Mouse (Mus musculus) neural tube, embryonic 11.5 days (tissue): ENCODE data around the gene Helt. TPM values are rescaled to one million over a fixed set of nuclear protein-coding genes. Genes with fewer than 3 reads are reported as not detected.

Experiments used
- ATAC-seq: fragments of 200-750 bp; cut with Nextera tagmentation; 2 replicates; pipeline ENCODE4 v1.8.0; 2017; ENCODE audit warnings: moderate number of reproducible peaks, mild to moderate bottlenecking, moderate TSS enrichment, moderate library complexity; ENCODE audit not compliant: insufficient read depth, low FRiP score, low TSS enrichment
- DNase-seq: peaks from one replicate; pipeline ENCODE4 v3.0.0-alpha.2; 2015; ENCODE audit warnings: low spot score
- H3K27ac ChIP-seq: fragments of 300-500 bp; sonication (generic); 2 replicates; pipeline ENCODE4 v1.5.1; 2014; ENCODE audit warnings: low read depth, mild to moderate bottlenecking, low read length
- H3K27me3 ChIP-seq: fragments of 300-500 bp; sonication (generic); 2 replicates; pipeline ENCODE4 v1.6.1; 2014; ENCODE audit warnings: mild to moderate bottlenecking, low read length, mixed read lengths; ENCODE audit not compliant: control insufficient read depth, insufficient read depth
- H3K36me3 ChIP-seq: fragments of 300-500 bp; sonication (generic); 2 replicates; pipeline ENCODE4 v1.6.1; 2014; ENCODE audit warnings: mild to moderate bottlenecking, low read length, moderate library complexity, mixed read lengths; ENCODE audit not compliant: control insufficient read depth, insufficient read depth
- H3K4me1 ChIP-seq: fragments of 300-500 bp; sonication (generic); 2 replicates; pipeline ENCODE4 v1.6.1; 2014; ENCODE audit warnings: low read length, mixed read lengths; ENCODE audit not compliant: control insufficient read depth, insufficient read depth
- H3K4me2 ChIP-seq: fragments of 300-500 bp; sonication (generic); 2 replicates; pipeline ENCODE4 v1.6.1; 2014; ENCODE audit warnings: low read depth, mild to moderate bottlenecking, moderate library complexity
- H3K4me3 ChIP-seq: fragments of 300-500 bp; sonication (generic); 2 replicates; pipeline ENCODE4 v1.5.1; 2014; ENCODE audit warnings: low read depth, low read length
- H3K9ac ChIP-seq: fragments of 300-500 bp; sonication (generic); 2 replicates; pipeline ENCODE4 v1.6.1; 2014; ENCODE audit warnings: mild to moderate bottlenecking, low read length
- H3K9me3 ChIP-seq: fragments of 300-500 bp; sonication (generic); 2 replicates; pipeline ENCODE4 v1.6.1; 2016; ENCODE audit warnings: low read length; ENCODE audit not compliant: control insufficient read depth
- WGBS: fragments of 180-500 bp; shearing (Covaris S2); extraction: QIAGEN DNeasy Blood & Tissue Kit; methylation state at CpG from one replicate; pipeline ENCODE4 v1.1.7; 2014; 5-methylcytosine and 5-hydroxymethylcytosine counted together
- polyA plus RNA-seq: library from polyadenylated mRNA; unstranded; fragments of >200 nt; fragmentation: Nextera tagmentation; extraction: Ambion mirVana; gene quantifications from 2 replicates; pipeline ENCODE4 v1.2.1, GENCODE M21; 2014

The Helt gene
- polyA plus RNA-seq, 1 experiment from 2014 or later: 0.60 TPM

GRCm38 (mm10) chr8:46311159-46311558, 16.7 kb upstream of the Helt start:
- no peak overlapping the region for H3K4me2 ChIP-seq
- no peaks in the 10 kb centered on the region for H3K4me1 ChIP-seq
- H3K9ac ChIP-seq: no peak overlapping the region
- no peaks in the 10 kb centered on the region for H3K36me3 ChIP-seq
- H3K9me3 ChIP-seq: no peaks in the 10 kb centered on the region
- H3K4me3 ChIP-seq: no peak overlapping the region
- ATAC-seq: no peak
- 7% methylated on average over 10 of the region's 10 CpGs for WGBS
- H3K27ac ChIP-seq: no peak overlapping the region
- peak; percentile 83 for DNase-seq
- H3K27me3 ChIP-seq: no peaks in the 10 kb centered on the region

- no peaks in the 10 kb centered on the region for H3K27me3 ChIP-seq
- H3K36me3 ChIP-seq: no peaks in the 10 kb centered on the region
- DNase-seq: no peak
- H3K27ac ChIP-seq: no peak overlapping the region
- WGBS: 86% methylated on average over 2 of the region's 2 CpGs
- no peak for ATAC-seq
- no peak overlapping the region for H3K4me2 ChIP-seq
- H3K9ac ChIP-seq: no peak overlapping the region
- H3K4me1 ChIP-seq: no peaks in the 10 kb centered on the region
- no peak overlapping the region for H3K4me3 ChIP-seq
- no peaks in the 10 kb centered on the region for H3K9me3 ChIP-seq
These were observed 13.7 kb upstream of the Helt start for GRCm38 (mm10) chr8:46308189-46308588.

GRCm38 (mm10) chr8:46305733-46306349, 11.4 kb upstream of the Helt start:
- Histone ChIP-seq H3K27ac (no peak overlapping the region), H3K9ac (no peak overlapping the region), H3K9me3 (no peaks in the 10 kb centered on the region), H3K4me2 (no peak overlapping the region), H3K4me3 (no peak overlapping the region), H3K36me3 (no peaks in the 10 kb centered on the region), H3K27me3 (no peaks in the 10 kb centered on the region), H3K4me1 (no peaks in the 10 kb centered on the region)
- 0 out of 2 replicates have a peak, but pooled peaks have one; percentile 20 for ATAC-seq
- DNase-seq: peak; percentile 53
- 7% methylated on average over 9 of the region's 9 CpGs for WGBS

DNA sequence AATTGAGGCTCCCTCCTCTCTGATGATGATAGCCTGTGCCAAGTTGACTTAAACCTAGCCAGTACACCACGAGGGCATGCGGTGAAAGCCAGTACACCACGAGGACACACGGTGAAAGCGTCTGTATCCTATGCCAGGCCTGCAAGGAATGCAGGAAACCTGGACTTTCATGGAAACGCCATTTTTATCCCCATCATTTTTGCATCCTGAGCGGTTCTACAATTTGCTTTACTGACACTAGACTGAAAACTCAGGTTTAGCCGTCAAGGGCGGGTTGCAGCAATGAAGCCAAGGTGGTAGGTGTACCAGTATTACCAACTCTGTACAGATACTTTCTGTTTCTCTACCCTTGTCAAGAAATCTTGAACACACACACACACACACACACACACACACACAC, 7.7 kb upstream of the Helt start:
- no peaks in the 10 kb centered on the region for H3K36me3 ChIP-seq
- DNase-seq (no peak), ATAC-seq (no peak)
- no peaks in the 10 kb centered on the region for H3K4me1 ChIP-seq
- no peak overlapping the region for H3K4me2 ChIP-seq
- H3K27me3 ChIP-seq: peaks cover 12% of the 10 kb centered on the region
- no peak overlapping the region for H3K4me3 ChIP-seq
- H3K9me3 ChIP-seq: no peaks in the 10 kb centered on the region
- 86% methylated on average over 9 of the region's 9 CpGs for WGBS
- no peak overlapping the region for H3K27ac ChIP-seq
- H3K9ac ChIP-seq: no peak overlapping the region

- Histone ChIP-seq H3K9ac (no peak overlapping the region), H3K27me3 (peaks cover 45% of the 10 kb centered on the region), H3K4me1 (no peaks in the 10 kb centered on the region), H3K4me2 (no peak overlapping the region), H3K27ac (no peak overlapping the region), H3K9me3 (no peaks in the 10 kb centered on the region), H3K36me3 (no peaks in the 10 kb centered on the region), H3K4me3 (no peak overlapping the region)
- DNase-seq (no peak), ATAC-seq (no peak)
- 29% methylated on average over 7 of the region's 7 CpGs for WGBS
These were observed 4.4 kb upstream of the Helt start for GRCm38 (mm10) chr8:46298847-46299246.

DNA sequence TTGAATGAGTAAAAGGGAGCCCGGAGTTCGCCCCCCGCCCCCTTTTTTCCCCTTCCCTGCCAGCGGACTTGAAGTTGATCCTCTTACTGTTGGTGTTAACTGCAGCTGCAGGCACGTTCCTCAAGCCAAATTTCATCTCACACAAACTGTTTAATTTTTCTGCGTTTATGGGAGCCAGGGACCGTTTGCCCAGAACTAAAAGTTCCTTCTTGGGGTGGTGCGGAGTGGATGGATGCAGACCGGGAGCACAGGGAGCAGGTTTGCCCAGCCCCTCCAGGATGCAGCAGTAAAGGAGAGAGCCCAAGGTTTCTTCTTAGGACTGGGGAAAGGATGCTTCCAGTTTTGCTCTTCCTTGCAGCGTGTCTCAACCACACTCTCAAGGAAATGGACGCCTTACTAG, 2.1 kb upstream of the Helt start:
- H3K9me3 ChIP-seq: no peaks in the 10 kb centered on the region
- no peak overlapping the region for H3K4me2 ChIP-seq
- WGBS: 1% methylated on average over 11 of the region's 11 CpGs
- H3K36me3 ChIP-seq: no peaks in the 10 kb centered on the region
- no peak overlapping the region for H3K9ac ChIP-seq
- ATAC-seq (no peak), DNase-seq (no peak)
- H3K27me3 ChIP-seq: peaks cover 68% of the 10 kb centered on the region
- H3K4me1 ChIP-seq: no peaks in the 10 kb centered on the region; the same call in 1 of the 2 replicates
- H3K27ac ChIP-seq: no peak overlapping the region
- H3K4me3 ChIP-seq: no peak overlapping the region

DNA sequence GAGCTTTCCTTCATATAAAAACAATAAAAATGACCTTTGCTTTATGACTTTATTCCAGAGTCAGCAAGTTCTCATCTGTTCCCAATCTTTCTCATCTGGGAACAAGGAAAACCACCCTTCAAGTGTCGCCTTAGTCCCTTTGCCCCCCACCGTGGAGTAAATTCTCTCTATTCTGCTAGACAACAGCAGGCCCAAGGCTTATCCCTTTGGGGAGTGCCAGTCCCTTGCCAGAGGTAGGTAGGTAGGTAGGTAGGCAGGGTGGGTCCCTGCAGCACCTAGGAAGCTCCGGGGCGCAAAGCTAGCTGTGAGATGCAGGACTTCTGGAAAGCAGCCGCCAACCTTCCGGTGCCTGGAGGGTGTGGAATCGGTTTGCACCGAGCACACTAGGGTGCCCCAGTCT, 1.5 kb upstream of the Helt start:
- Histone ChIP-seq H3K9me3 (no peaks in the 10 kb centered on the region), H3K9ac (no peak overlapping the region), H3K4me3 (no peak overlapping the region), H3K4me1 (no peaks in the 10 kb centered on the region; the same call in 1 of the 2 replicates), H3K27me3 (peaks cover 74% of the 10 kb centered on the region), H3K4me2 (no peak overlapping the region), H3K27ac (no peak overlapping the region), H3K36me3 (no peaks in the 10 kb centered on the region)
- under 1% methylated on average over 8 of the region's 8 CpGs for WGBS
- no peak for DNase-seq
- ATAC-seq: no peak

- Histone ChIP-seq H3K4me1 (no peaks in the 10 kb centered on the region; the same call in 1 of the 2 replicates), H3K9ac (no peak overlapping the region), H3K27me3 (peaks cover 80% of the 10 kb centered on the region), H3K4me2 (no peak overlapping the region), H3K36me3 (no peaks in the 10 kb centered on the region), H3K27ac (no peak overlapping the region), H3K9me3 (no peaks in the 10 kb centered on the region), H3K4me3 (no peak overlapping the region)
- WGBS: 0% methylated on average over 14 of the region's 14 CpGs
- no peak for DNase-seq
- no peak for ATAC-seq
These were observed 647 bp upstream of the Helt start for GRCm38 (mm10) chr8:46295101-46295534.

GRCm38 (mm10) chr8:46293741-46294151, 725 bp downstream of the Helt start:
- ATAC-seq (no peak), DNase-seq (peak; percentile 28)
- H3K4me2 ChIP-seq: no peak overlapping the region
- H3K9me3 ChIP-seq: no peaks in the 10 kb centered on the region
- H3K4me1 ChIP-seq: no peaks in the 10 kb centered on the region; the same call in 1 of the 2 replicates
- no peak overlapping the region for H3K9ac ChIP-seq
- H3K36me3 ChIP-seq: no peaks in the 10 kb centered on the region
- under 1% methylated on average over 16 of the region's 16 CpGs for WGBS
- peaks cover 83% of the 10 kb centered on the region for H3K27me3 ChIP-seq
- no peak overlapping the region for H3K27ac ChIP-seq
- no peak overlapping the region for H3K4me3 ChIP-seq
